Mouse (Mus musculus): ENCODE data around the gene Opa3. TPM values are rescaled to one million over a fixed set of nuclear protein-coding genes. Genes with fewer than 3 reads are reported as not detected.
A peak's percentile ranks its signal among the peaks of the same experiment; 100 is the strongest.

The Opa3 gene
- polyA plus RNA-seq, 1 experiment from 2014 or later = 34.1 TPM

GRCm38 (mm10) chr7:19196676-19197075 lies 31.5 kb upstream of the Opa3 start:
- no peak for ATAC-seq (ENCODE audit: low FRiP score)
- peak; percentile 52 for DNase-seq (ENCODE audit: low spot score)
- Histone ChIP-seq H3K9ac (no peak overlapping the region), H3K27me3 (ENCODE audit: control insufficient read depth, insufficient read depth, low read length) (no peaks in the 10 kb centered on the region), H3K4me3 (replicated peaks; ENCODE audit: low read length) (no peak overlapping the region), H3K27ac (no peak overlapping the region), H3K4me1 (replicated peaks; ENCODE audit: control insufficient read depth, insufficient read depth, low read length) (no peaks in the 10 kb centered on the region), H3K36me3 (replicated peaks; ENCODE audit: control insufficient read depth, insufficient read depth) (peaks cover 79% of the 10 kb centered on the region), H3K4me2 (replicated peaks) (no peak overlapping the region), H3K9me3 (ENCODE audit: control insufficient read depth, low read length) (no peaks in the 10 kb centered on the region)
- 71% methylated on average over 6 of the region's 6 CpGs for WGBS

GRCm38 (mm10) chr7:19197985-19198384 lies 30.1 kb upstream of the Opa3 start:
- WGBS = 24% methylated on average over 2 of the region's 2 CpGs
- DNase-seq (ENCODE audit: low spot score) (no peak), ATAC-seq (ENCODE audit: low FRiP score) (no peak)

GRCm38 (mm10) chr7:19201660-19202059 lies 26.5 kb upstream of the Opa3 start:
- no peak for ATAC-seq (ENCODE audit: low FRiP score)

More at GRCm38 (mm10) chr7:19197985-19198384, 30.1 kb upstream of the Opa3 start:
- peaks cover 71% of the 10 kb centered on the region for H3K36me3 ChIP-seq (replicated peaks; ENCODE audit: control insufficient read depth, insufficient read depth)
- no peaks in the 10 kb centered on the region for H3K4me1 ChIP-seq (replicated peaks; ENCODE audit: control insufficient read depth, insufficient read depth, low read length)
- no peak overlapping the region for H3K27ac ChIP-seq
- no peak overlapping the region for H3K4me3 ChIP-seq (replicated peaks; ENCODE audit: low read length)
- no peak overlapping the region for H3K9ac ChIP-seq
- H3K4me2 ChIP-seq (replicated peaks) = no peak overlapping the region
- no peaks in the 10 kb centered on the region for H3K27me3 ChIP-seq (ENCODE audit: control insufficient read depth, insufficient read depth, low read length)
- no peaks in the 10 kb centered on the region for H3K9me3 ChIP-seq (ENCODE audit: control insufficient read depth, low read length)

GRCm38 (mm10) chr7:19202065-19202850 lies 25.9 kb upstream of the Opa3 start:
- H3K9ac ChIP-seq = no peak overlapping the region
- H3K27me3 ChIP-seq (ENCODE audit: control insufficient read depth, insufficient read depth, low read length) = no peaks in the 10 kb centered on the region
- no peak overlapping the region for H3K27ac ChIP-seq
- peaks cover 58% of the 10 kb centered on the region for H3K36me3 ChIP-seq (replicated peaks; ENCODE audit: control insufficient read depth, insufficient read depth)
- DNase-seq (ENCODE audit: low spot score) (no peak), ATAC-seq (ENCODE audit: low FRiP score) (no peak)
- H3K9me3 ChIP-seq (ENCODE audit: control insufficient read depth, low read length) = no peaks in the 10 kb centered on the region
- no peak overlapping the region for H3K4me3 ChIP-seq (replicated peaks; ENCODE audit: low read length)
- WGBS = 60% methylated on average over 15 of the region's 15 CpGs
- H3K4me1 ChIP-seq (replicated peaks; ENCODE audit: control insufficient read depth, insufficient read depth, low read length) = no peaks in the 10 kb centered on the region
- H3K4me2 ChIP-seq (replicated peaks) = no peak overlapping the region

More at GRCm38 (mm10) chr7:19201660-19202059, 26.5 kb upstream of the Opa3 start:
- no peak for DNase-seq (ENCODE audit: low spot score)
- no peak overlapping the region for H3K4me3 ChIP-seq (replicated peaks; ENCODE audit: low read length)
- H3K9me3 ChIP-seq (ENCODE audit: control insufficient read depth, low read length) = no peaks in the 10 kb centered on the region
- H3K9ac ChIP-seq = no peak overlapping the region
- H3K36me3 ChIP-seq (replicated peaks; ENCODE audit: control insufficient read depth, insufficient read depth) = peaks cover 64% of the 10 kb centered on the region
- 69% methylated on average over 15 of the region's 15 CpGs for WGBS
- H3K27ac ChIP-seq = no peak overlapping the region
- H3K4me2 ChIP-seq (replicated peaks) = no peak overlapping the region
- no peaks in the 10 kb centered on the region for H3K27me3 ChIP-seq (ENCODE audit: control insufficient read depth, insufficient read depth, low read length)
- H3K4me1 ChIP-seq (replicated peaks; ENCODE audit: control insufficient read depth, insufficient read depth, low read length) = no peaks in the 10 kb centered on the region

GRCm38 (mm10) chr7:19208201-19208910 lies 19.8 kb upstream of the Opa3 start:
- Histone ChIP-seq H3K4me3 (replicated peaks; ENCODE audit: low read length) (no peak overlapping the region), H3K27ac (no peak overlapping the region), H3K9me3 (ENCODE audit: control insufficient read depth, low read length) (no peaks in the 10 kb centered on the region), H3K36me3 (replicated peaks; ENCODE audit: control insufficient read depth, insufficient read depth) (peaks cover 26% of the 10 kb centered on the region), H3K27me3 (ENCODE audit: control insufficient read depth, insufficient read depth, low read length) (0 out of 2 replicates have a peak, but pooled peaks cover 3% of the 10 kb centered on the region), H3K4me1 (replicated peaks; ENCODE audit: control insufficient read depth, insufficient read depth, low read length) (no peaks in the 10 kb centered on the region), H3K4me2 (replicated peaks) (no peak overlapping the region), H3K9ac (no peak overlapping the region)
- no peak for ATAC-seq (ENCODE audit: low FRiP score)
- WGBS = 78% methylated on average over 13 of the region's 13 CpGs
- DNase-seq (ENCODE audit: low spot score) = no peak

GRCm38 (mm10) chr7:19208944-19209472 lies 19.1 kb upstream of the Opa3 start:
- WGBS = 51% methylated on average over 7 of the region's 7 CpGs
- Histone ChIP-seq H3K4me2 (replicated peaks) (no peak overlapping the region), H3K36me3 (replicated peaks; ENCODE audit: control insufficient read depth, insufficient read depth) (peaks cover 21% of the 10 kb centered on the region), H3K4me1 (replicated peaks; ENCODE audit: control insufficient read depth, insufficient read depth, low read length) (no peaks in the 10 kb centered on the region), H3K27me3 (ENCODE audit: control insufficient read depth, insufficient read depth, low read length) (peaks cover 6% of the 10 kb centered on the region; the same call in 1 of the 2 replicates), H3K4me3 (replicated peaks; ENCODE audit: low read length) (no peak overlapping the region), H3K9ac (no peak overlapping the region), H3K9me3 (ENCODE audit: control insufficient read depth, low read length) (no peaks in the 10 kb centered on the region), H3K27ac (no peak overlapping the region)
- DNase-seq (ENCODE audit: low spot score) (peak; percentile 82), ATAC-seq (ENCODE audit: low FRiP score) (no peak)

- Histone ChIP-seq H3K4me2 (replicated peaks) (no peak overlapping the region), H3K4me3 (replicated peaks; ENCODE audit: low read length) (no peak overlapping the region), H3K36me3 (replicated peaks; ENCODE audit: control insufficient read depth, insufficient read depth) (peaks cover 16% of the 10 kb centered on the region), H3K27ac (no peak overlapping the region), H3K27me3 (ENCODE audit: control insufficient read depth, insufficient read depth, low read length) (peaks cover 7% of the 10 kb centered on the region; the same call in 1 of the 2 replicates), H3K9me3 (ENCODE audit: control insufficient read depth, low read length) (no peaks in the 10 kb centered on the region), H3K9ac (no peak overlapping the region), H3K4me1 (replicated peaks; ENCODE audit: control insufficient read depth, insufficient read depth, low read length) (no peaks in the 10 kb centered on the region)
- DNase-seq (ENCODE audit: low spot score) (no peak), ATAC-seq (ENCODE audit: low FRiP score) (no peak)
- WGBS = 85% methylated on average over 4 of the region's 4 CpGs
These were observed 18.6 kb upstream of the Opa3 start for GRCm38 (mm10) chr7:19209494-19209893.

- ATAC-seq (ENCODE audit: low FRiP score) = no peak
- H3K27me3 ChIP-seq (ENCODE audit: control insufficient read depth, insufficient read depth, low read length) = peaks cover 7% of the 10 kb centered on the region; the same call in 1 of the 2 replicates
- 89% methylated on average over 5 of the region's 5 CpGs for WGBS
These were observed 18.1 kb upstream of the Opa3 start for GRCm38 (mm10) chr7:19210010-19210409.

GRCm38 (mm10) chr7:19211041-19211675 lies 17.0 kb upstream of the Opa3 start:
- H3K27me3 ChIP-seq (ENCODE audit: control insufficient read depth, insufficient read depth, low read length) = peaks cover 7% of the 10 kb centered on the region; the same call in 1 of the 2 replicates
- WGBS = 55% methylated on average over 5 of the region's 5 CpGs
- H3K4me2 ChIP-seq (replicated peaks) = no peak overlapping the region
- no peak for ATAC-seq (ENCODE audit: low FRiP score)
- H3K4me1 ChIP-seq (replicated peaks; ENCODE audit: control insufficient read depth, insufficient read depth, low read length) = 0 out of 2 replicates have a peak, but pooled peaks cover 3% of the 10 kb centered on the region
- H3K4me3 ChIP-seq (replicated peaks; ENCODE audit: low read length) = no peak overlapping the region
- no peaks in the 10 kb centered on the region for H3K9me3 ChIP-seq (ENCODE audit: control insufficient read depth, low read length)
- no peak overlapping the region for H3K27ac ChIP-seq
- no peak overlapping the region for H3K9ac ChIP-seq
- no peak for DNase-seq (ENCODE audit: low spot score)
- H3K36me3 ChIP-seq (replicated peaks; ENCODE audit: control insufficient read depth, insufficient read depth) = no peaks in the 10 kb centered on the region; the same call in 1 of the 2 replicates

More at GRCm38 (mm10) chr7:19210010-19210409, 18.1 kb upstream of the Opa3 start:
- Histone ChIP-seq H3K36me3 (replicated peaks; ENCODE audit: control insufficient read depth, insufficient read depth) (peaks cover 11% of the 10 kb centered on the region), H3K4me1 (replicated peaks; ENCODE audit: control insufficient read depth, insufficient read depth, low read length) (no peaks in the 10 kb centered on the region), H3K9me3 (ENCODE audit: control insufficient read depth, low read length) (no peaks in the 10 kb centered on the region), H3K9ac (no peak overlapping the region), H3K4me2 (replicated peaks) (no peak overlapping the region), H3K4me3 (replicated peaks; ENCODE audit: low read length) (no peak overlapping the region), H3K27ac (no peak overlapping the region)
- DNase-seq (ENCODE audit: low spot score) = no peak
